Mouse (Mus musculus): Measurements from ENCODE around the gene Ubl5. TPM values are rescaled to one million over a fixed set of nuclear protein-coding genes. Genes with fewer than 3 reads are reported as not detected.
"Not testable (repeated sequence)": the region's sequence is repeated elsewhere in the genome, so short reads cannot be mapped to it uniquely, and the experiment has no call there.

Ubl5 gene
- 420 and 464 TPM in 2 replicates for total RNA-seq (2015)
- 94.8 and 151 TPM in 2 replicates for total RNA-seq (2017)

DNA sequence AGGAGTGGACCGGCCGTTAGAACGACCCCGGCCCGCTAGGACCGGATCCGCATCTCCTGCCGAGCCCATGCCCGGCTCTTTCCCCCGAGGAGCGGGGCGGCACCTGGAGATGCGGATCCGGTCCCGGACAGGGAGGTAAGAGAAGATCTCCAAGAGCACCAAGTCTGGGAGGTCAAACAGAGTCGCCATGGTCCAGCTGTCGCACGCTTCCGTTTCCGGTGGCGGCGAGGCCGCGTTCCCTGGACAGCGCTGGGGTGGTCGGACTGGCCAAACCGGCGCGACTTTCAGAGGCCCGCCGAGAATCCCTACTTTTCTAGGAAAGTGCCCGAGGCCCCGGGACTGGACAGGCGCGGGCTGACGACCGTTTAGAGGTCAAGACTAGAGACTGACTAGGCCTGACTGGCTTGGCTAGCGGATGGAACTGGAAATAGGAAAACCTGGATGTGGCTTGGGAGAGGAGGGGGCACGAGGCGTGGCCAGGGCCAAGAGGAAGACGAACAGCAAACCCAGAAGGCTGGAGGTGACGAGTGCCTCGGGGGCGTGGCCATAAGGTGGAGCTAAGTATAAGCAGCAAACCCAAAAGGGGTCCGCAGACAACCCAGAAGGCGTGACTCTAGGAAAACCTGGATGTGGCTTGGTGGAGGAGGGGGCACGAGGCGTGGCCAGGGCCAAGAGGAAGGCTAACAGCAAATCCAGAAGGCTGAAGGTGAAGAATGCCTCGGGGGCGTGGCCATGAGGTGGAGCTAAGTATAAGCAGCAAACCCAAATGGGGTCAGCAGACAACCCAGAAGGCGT lies at the start of gene Ubl5:
Gene Ubl5, plus strand, starts transcription at position 778 of the 795 bp plus-strand sequence.
- peak; percentile 48 for ATAC-seq (replicated peaks; ENCODE audit: poor library complexity)

DNA sequence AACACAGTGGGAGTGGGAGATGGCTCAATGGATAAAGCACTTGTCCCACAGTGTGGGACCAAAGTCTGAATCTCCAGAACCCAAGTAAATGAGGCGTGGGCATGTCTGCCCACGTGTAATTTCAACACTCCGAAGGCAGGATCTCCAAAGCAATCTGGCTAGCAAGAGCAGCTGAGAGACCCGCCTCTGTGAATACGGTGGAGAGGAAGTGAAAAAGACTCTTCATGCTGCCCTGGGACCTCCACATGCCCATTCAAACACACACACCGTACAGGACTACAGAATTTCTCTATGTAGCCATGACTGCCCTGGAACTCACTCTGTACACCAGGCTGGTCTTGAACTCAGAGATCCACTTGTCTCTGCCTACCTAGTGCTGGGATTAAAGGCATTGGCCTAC lies 41.4 kb upstream of the Ubl5 start:
- ATAC-seq (replicated peaks; ENCODE audit: poor library complexity): peak; percentile 68

DNA sequence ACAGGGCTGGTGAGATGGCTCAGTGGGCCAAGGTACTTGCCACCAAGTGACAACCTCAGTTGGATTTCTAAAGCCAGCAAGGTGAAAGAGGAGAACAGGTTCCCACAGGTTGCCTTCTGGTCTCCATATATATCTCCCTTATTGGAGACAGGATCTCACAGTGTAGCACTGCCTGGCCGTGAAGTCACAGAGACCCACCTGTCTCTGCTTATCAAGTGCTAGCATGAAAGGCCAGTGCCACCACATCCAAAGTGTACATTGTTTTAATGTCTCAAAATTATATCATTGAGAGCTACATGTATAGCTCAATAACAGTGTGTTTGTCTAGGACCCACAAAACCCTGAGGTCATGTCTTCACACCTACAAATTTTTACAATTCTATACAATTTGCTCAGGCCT lies 36.4 kb upstream of the Ubl5 start:
- ATAC-seq (replicated peaks; ENCODE audit: poor library complexity): no peak

DNA sequence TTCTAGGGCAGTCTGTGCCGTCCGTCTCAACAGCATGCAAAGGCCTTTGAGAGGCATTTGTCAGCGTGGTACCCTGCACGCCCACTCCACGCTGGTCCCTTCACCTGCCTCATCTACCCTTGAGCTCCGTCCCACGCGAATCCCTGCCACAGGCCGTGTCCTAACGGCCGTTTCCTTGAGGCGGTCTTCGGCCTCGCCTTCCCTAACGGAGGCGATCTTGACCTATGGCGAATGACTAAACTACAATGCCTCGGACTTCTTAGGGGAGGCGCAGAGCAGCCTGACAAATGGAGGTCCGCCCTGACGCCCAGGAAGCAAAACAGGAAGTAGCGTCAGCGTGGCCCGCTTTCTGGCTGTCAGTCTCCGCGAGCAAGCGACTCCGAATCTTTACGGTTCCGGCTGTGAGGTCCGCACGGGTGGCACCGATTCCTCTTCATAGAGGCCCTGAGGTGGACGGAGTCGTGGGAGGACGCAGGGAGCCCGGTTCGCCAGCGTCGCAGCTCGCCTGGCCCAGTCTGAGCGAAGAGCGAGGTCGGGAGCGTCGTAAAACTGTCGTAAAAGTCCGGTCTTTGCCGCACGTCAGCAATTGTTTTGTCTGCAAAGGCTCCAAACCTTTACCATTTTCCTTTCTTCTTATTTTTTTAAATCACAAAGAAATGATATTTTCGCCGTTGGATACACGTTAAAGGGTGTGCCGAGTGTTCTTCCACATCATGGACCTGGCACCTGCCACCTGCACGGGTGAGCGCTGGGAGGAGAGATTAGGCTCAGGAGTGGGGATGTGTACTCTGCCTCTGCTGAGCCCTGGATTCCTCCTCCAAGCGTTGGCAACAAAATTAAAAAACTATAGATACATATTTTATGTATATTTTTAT lies 35.3 kb upstream of the Ubl5 start:
- ATAC-seq (replicated peaks; ENCODE audit: poor library complexity): peak; percentile 96

DNA sequence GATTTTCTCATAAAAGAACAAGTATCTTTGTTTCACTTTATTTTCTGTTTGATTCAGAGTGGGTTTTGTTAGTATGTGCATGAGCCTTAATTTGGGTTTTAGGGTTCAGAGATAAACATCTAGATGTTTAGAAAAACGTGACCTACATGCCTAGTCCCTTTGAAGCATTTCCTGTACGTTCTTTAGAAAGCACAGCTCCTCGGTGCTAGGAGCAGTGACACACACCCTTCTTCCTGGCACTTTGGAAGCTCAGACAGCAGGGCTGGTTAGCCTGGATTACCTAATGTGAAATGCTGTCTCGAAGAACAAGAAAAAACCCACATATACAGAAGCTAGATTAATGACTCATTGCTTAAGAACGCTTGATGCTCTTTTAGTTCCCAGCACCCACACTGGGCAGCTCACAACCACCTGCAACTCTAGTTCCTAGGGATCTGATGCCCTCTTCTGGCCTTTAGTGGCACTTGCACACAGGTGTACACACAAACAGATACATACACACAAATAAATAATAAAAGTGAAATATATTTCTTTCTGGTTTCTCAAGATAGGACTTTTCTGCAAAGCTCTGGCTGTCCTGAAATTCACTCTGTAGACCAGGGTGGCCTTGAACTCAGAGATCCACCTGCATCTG lies 32.7 kb upstream of the Ubl5 start:
- no peak for ATAC-seq (replicated peaks; ENCODE audit: poor library complexity)

DNA sequence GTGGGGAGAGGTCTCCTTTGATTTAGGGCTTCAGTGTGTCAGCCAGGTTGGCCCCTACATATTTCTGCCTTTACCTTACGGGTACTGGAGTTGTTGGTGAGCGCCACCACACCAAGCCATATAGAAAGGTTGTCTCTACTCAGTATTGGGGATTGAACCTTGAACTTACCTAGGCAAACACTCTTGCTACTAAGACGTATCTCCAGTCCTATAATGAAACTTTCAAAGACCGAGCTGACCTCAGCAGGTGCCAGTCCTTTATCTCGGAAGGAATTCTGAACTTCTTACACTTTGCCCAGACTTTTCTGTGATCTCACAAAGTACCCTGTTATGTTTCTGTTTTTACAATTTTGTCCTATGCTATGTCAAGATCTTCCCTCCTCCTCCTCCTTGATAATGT lies 30.7 kb upstream of the Ubl5 start:
- ATAC-seq (replicated peaks; ENCODE audit: poor library complexity): no peak

DNA sequence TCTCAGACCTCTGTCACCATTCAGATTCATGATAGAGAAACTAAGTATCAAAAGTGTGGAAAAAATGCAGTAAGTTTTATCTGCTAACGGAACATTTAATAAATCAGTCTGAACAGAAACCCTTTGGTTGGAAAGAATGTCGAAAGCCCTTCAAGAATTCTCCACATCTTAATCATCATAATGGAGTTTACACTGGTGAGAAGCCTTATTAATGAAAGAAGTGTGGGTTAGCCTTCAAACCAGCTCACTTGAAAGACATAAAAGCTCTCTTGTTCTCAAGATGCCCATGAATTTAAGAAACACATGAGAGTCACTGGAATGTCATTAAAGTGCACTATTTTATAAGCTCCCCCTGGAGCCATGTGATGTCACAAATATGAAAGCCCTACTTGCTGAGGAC lies 26.0 kb upstream of the Ubl5 start:
- ATAC-seq (replicated peaks; ENCODE audit: poor library complexity): no peak

DNA sequence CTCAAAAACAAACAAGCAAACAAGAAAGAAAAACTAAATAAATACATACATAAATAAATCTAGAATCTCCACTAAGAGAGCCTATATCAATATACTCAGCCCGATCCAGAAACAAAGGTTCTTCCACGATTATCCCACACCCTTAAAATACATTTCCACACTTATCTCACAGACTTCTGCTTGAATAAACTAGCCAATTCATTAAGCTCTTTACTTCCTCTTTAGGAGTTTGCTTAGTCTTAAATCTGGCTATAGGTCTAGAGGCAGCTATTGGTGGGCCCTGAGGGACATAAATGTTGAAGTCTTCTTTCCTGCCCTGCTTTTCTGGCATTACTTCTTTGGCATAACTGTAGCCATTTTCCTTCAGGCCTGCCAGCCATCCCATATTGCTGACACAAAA lies 11.3 kb upstream of the Ubl5 start:
- no peak for ATAC-seq (replicated peaks; ENCODE audit: poor library complexity)

DNA sequence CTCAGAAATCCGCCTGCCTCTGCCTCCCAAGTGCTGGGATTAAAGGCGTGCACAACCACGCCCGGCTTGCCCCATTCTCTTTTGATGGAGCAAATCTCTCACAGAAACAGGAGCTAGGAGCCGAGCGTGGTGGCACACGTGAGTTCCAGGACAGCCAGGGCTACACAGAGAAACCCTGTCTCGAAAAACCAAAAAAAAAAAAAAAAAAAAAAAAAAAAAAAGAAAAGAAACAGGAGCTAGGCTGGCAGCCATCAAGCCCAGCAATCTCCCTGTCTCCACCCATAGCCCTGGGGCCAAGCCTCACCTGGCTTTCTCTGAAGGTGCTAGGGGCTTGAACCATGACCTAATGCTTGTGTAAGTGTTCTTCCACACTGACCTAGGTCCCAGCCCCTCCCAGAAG lies 7.0 kb upstream of the Ubl5 start:
- ATAC-seq (replicated peaks; ENCODE audit: poor library complexity): not testable (repeated sequence)

DNA sequence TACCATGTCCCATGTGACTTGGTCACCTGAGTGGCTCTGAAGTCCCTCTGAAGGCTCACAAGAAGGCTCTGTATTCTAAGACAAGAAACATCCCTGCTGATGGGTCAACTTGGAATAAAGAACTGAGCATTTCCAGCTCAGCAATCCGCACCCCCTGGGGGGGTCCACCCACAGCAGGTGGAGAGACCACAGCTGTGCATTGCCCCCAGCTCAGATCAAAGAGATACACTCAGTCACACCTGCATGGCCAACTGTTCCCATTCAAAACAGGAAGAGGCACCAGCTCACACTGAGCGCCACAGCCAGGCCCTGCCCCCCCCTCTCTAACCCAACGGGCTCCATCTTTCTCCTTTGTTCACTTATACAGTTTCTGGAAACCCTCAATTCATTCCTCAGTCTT lies 6.4 kb upstream of the Ubl5 start:
- ATAC-seq (replicated peaks; ENCODE audit: poor library complexity): no peak

DNA sequence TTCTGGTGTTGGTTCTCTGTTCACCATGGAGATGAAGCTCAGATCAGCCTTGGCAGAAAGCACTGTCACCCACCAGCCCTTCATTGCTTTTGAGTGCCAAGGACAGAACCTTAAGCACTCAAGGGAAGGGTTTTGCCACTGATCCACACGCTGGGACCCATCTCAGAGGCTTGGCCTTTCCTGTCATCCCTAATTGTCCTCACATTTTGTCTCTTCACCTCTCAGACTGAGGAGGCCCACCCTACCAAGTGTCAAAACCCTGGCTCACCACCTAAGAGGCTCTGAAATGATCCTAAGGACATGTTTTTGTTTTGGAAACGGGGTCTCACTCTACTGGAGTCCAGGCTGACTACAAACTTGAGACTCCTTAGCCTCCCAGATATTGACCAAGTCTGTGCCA lies 5.9 kb upstream of the Ubl5 start:
- ATAC-seq (replicated peaks; ENCODE audit: poor library complexity): no peak

DNA sequence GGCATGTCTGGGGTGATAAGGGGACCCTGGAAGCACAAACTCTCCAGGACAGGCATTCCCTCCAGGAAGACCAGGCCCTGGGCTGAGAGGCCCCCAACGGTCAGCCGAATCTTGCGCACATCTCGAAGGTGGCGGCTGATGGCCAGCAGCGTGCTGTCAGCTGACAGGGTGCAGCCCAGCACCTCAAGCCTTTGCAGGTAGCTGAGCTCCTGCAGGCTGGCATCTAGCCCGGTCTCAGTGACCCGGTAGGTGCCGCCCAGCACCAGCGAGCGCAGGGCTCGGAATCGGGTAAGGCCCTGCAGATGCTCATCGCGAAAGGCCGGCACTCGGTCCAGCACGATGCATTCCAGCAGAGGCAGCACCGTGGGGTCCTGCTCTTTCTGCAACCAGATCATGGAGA lies 4.1 kb upstream of the Ubl5 start:
- no peak for ATAC-seq (replicated peaks; ENCODE audit: poor library complexity)

DNA sequence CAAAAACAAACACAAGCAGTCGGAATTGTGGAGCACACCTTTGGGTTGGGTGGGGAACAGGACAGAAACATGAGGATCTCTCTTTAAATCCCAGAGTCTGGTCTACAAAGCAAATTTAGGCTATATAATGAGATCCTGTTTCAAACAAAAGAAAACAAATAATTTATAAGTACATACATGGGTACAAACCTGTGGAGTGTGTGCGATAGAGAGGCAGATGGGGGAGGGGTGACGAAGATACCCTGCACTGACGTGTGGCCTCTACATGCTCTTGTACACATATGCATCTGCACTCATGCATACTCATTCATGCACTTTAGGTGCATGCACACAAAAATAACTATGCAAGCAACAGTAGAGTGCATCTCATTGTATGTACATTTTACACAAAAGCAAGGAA lies 3.2 kb upstream of the Ubl5 start:
- no peak for ATAC-seq (replicated peaks; ENCODE audit: poor library complexity)

DNA sequence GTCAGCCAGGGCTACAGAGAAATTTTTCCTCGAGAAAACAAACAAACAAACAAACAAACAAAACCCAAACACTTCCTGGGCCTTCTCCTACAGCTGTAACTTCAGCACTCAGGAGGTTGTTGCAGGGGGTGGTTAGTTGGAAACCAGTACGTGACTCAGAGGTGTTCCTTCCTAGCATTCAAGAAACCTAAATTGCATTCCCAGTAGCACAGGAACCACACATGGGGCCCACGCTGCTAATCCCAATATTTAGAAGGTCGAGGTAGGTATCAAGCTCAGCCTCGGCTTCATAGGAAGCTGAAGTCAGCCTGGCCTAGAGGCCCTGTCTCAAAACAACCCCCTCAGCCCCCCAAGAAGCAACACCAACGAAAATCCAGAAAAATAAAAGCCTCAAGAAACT lies 1.2 kb upstream of the Ubl5 start:
- ATAC-seq (replicated peaks; ENCODE audit: poor library complexity): no peak

DNA sequence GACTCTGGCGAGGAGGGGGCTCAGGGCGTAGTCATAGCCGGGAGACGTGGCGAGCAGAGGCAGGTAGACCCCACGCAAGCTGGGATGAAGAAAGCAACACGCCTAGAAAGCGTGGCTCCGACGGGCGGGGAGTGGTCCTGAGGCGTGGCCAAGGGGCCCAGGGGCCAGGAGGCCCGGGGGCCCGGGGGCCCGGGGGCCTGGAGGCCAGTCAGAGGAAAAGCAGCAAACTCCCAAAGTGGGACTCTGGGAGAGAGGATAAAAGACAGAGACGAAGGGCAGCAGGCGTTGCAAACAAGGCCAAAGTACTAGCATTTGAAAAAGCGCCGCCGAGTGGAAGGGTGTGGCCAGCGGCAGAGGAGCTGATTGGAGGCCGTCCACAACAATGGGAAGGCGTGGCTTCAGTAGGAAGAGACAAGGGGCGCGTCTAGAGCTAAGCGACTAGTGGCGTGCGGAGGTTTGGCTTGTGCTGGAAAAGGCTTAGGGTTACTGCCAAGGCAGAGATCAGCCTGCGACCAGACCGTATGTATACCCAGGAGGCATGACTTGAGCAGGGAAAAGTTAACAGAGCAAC lies 303 bp downstream of the Ubl5 start:
- peak; percentile 79 for ATAC-seq (replicated peaks; ENCODE audit: poor library complexity)

DNA sequence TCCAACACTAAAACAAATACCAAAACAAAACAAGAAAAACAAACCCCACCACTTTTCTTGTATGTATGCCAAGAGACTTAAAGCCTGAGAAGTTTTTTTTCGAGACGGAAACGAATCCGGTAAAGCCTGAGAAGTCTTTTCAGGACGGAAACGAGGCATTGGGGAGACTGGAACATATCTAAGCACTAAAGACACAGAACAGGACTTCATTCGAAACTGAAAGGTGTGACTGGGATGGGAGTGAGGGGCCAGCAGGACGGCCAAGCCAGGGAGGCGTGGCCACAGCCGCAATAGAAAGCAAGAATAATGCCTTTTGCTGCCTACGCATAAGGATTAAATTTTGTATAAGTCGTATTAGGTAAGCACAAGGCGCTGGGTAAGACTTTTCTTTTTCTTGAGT lies 1.1 kb downstream of the Ubl5 start:
- ATAC-seq (replicated peaks; ENCODE audit: poor library complexity): no peak

DNA sequence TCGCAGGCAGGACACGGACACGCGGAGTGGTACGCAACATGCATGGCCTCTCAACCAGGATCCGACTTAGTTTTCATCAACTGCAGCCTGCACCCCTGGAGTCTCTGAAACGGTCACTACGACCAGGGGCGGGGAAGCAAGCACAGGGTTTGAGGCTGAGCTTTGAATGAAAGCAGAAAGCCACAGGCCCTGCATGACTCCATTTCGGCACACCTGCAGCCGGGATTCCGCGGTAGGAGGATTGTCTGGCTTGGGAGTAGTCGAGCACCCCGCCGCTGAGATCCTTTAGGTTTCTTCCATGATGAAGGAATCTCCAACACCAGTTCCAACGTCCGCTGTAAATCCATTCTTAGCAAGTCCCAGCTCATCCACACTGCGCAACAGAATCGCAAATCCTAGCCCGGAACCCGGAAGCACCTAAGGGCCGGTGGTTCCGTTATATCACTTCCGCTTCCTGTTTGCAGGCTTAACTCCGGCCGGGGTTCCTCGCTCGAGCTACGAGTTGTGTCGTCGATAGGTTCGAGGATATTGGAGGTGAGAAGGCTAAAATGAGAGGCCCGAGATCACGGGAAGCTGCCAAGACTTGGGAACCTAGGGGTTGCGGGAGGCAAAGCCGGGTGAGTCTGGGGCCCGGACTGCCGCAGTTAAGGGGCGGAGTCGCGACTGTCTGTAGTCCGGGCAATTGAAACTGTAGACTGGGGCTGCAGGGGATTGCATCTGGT lies 1.8 kb downstream of the Ubl5 start, which contains the start of gene Fbxl12:
Gene Fbxl12, minus strand, starts transcription at position 408 of the 722 bp plus-strand sequence.
- ATAC-seq (replicated peaks; ENCODE audit: poor library complexity): peak; percentile 65

DNA sequence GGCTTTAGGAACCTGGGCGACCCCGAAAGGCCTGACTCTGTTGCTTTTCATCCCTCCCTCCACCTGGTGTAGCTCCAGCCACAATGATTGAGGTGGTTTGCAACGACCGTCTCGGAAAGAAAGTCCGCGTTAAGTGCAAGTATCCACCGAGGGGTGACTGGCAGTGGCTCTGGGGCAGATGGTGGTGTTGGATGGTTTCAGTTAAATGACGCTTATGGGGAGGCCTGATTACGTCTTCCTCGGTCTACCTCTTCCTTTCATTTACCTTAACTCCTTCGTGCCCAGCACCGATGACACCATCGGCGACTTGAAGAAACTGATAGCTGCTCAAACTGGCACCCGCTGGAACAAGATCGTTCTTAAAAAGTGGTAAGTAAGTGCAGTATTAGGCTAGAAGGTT lies 2.4 kb downstream of the Ubl5 start:
- ATAC-seq (replicated peaks; ENCODE audit: poor library complexity): peak; percentile 32

DNA sequence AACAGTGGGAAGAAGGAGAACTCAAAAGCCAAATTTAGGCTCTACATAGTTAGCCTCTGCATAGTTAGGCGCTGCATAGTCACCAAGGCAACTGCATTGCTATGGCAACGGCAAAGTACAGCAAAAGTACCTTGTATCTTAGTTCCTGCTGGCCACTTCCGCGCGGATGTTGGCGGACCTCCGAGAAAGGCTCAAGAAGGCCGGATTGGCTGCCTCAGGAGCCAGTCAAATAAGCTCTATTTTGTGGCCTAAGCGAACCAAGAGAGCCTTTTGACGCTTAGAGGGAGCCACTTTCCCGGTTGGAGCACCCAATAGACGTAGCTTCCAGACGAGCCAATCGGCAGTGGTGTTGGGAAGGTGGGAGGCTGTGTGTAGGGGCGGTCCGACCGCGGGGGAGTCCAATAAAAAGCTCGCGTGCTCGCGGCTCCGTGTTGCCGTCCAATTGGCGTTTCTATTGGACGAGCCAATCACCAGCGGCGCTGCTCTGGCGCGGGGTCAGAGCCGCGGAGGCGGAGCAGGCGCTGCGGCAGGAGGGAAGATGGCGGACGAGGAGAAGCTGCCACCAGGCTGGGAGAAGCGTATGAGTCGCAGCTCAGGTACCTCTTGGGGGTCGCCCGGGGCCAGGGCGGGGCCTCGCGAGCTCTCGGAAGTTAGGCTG lies 9.1 kb downstream of the Ubl5 start, which contains the start of gene Pin1:
Gene Pin1, plus strand, starts transcription at position 494 of the 658 bp plus-strand sequence.
- ATAC-seq (replicated peaks; ENCODE audit: poor library complexity): peak; percentile 92

DNA sequence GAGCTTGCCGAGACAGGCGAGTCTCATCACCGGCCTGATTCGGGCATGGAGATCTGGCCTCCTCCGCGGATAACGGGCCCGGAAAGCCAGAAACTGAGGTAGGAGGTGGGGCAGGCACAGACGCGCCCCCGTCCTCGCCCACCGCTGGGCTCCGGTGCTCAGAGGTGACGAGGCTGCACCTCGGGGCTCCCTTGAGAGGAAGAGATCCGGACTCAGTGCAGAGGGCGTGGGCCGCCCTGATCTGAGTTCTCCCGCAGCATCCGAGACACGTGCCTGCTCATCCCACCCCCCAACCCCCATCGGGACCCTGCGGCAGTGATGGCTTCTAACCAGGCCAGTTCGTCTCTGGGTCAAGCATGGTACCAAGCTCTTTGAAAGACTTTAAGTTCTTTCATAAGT lies 9.6 kb downstream of the Ubl5 start:
- ATAC-seq (replicated peaks; ENCODE audit: poor library complexity): peak; percentile 9

Measured in megakaryocyte progenitor cell, adult 5-6 weeks (primary cell).